Comparison of ENCODE assay signal across 9 mouse cellular contexts in the genomic region with DNA sequence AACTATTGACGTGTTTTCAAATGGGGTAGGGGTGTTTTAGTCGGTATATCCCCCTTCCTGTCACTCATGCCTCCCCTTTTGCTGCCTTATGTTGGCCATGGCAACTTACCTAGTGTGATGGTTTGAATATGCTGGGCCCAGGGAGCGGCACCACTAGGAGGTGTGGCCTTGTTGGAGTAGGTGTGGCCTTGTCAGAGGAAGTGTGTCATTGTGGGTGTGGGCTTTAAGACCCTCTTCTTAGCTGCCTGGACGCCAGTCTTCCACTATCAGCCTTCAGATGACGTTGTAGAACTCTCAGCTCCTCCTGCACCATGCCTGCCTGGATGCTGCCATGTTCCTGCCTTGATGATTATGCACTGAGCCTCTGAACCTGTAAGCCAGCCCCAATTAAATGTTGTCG. TPM values are rescaled to one million over a fixed set of nuclear protein-coding genes. Genes with fewer than 3 reads are reported as not detected.
DNase-seq lines count a peak whose midpoint lies in the region; ATAC-seq and TF ChIP-seq lines count a peak whose summit lies in the region.
"Had no signal": no experiment of that assay in that cellular context is flagged by ENCODE, and none has a peak within 500 bp of the region (broad histone marks: within the 10 kb centered on the region; RNA-seq: fewer than 3 reads in every experiment).

Gene Rcan1, minus strand, starts transcription at position 162 of the 400 bp plus-strand sequence.

- H3K79me2 ChIP-seq in heart, adult 2 months (replicated peaks; ENCODE audit: control insufficient read depth, insufficient read depth, low read length) = no peaks in the 10 kb centered on the region

- no peak within 1 kb of the TSS for H3K4me2 ChIP-seq in intestine, embryonic 15.5 days (replicated peaks)
- H3K4me2 ChIP-seq in midbrain, embryonic 16.5 days (ENCODE audit: low read length) = no peak within 1 kb of the TSS
- H3K4me2 ChIP-seq: liver, embryonic 13.5 days had no signal

- TF ChIP-seq EP300 in heart, adult 2 months (IDR thresholded peaks at IDR 0.05; ENCODE audit: insufficient read depth, low read depth, low read length) = no peak

- H3K27me3 ChIP-seq in heart, adult 2 months (ENCODE audit: control insufficient read depth, insufficient read depth, low read length) = no peaks in the 10 kb centered on the region
- no peaks in the 10 kb centered on the region for H3K27me3 ChIP-seq in intestine, embryonic 15.5 days (replicated peaks)
- H3K27me3 ChIP-seq in midbrain, embryonic 16.5 days (ENCODE audit: control insufficient read depth, insufficient read depth, low read depth, low read length) = no peaks in the 10 kb centered on the region
- H3K27me3 ChIP-seq: liver, embryonic 13.5 days had no signal

- H3K9ac ChIP-seq in heart, adult 2 months (ENCODE audit: low read depth, low read length) = no peak within 1 kb of the TSS
- no peak within 1 kb of the TSS for H3K9ac ChIP-seq in intestine, embryonic 15.5 days
- no peak within 1 kb of the TSS for H3K9ac ChIP-seq in midbrain, embryonic 16.5 days (ENCODE audit: low read depth, low read length)
- H3K9ac ChIP-seq: liver, embryonic 13.5 days had no signal

- peaks cover 2% of the 10 kb centered on the region; the same call in 1 of the 2 replicates for H3K4me1 ChIP-seq in heart, adult 2 months (ENCODE audit: control insufficient read depth, insufficient read depth, low read length)
- H3K4me1 ChIP-seq in intestine, embryonic 15.5 days (replicated peaks) = no peaks in the 10 kb centered on the region
- H3K4me1 ChIP-seq in midbrain, embryonic 16.5 days (ENCODE audit: control insufficient read depth, insufficient read depth, low read length) = no peaks in the 10 kb centered on the region

- no peaks in the 10 kb centered on the region for H3K36me3 ChIP-seq in heart, adult 2 months (ENCODE audit: control insufficient read depth, insufficient read depth, low read length)
- no peaks in the 10 kb centered on the region for H3K36me3 ChIP-seq in intestine, embryonic 15.5 days
- H3K36me3 ChIP-seq in midbrain, embryonic 16.5 days (ENCODE audit: control insufficient read depth, insufficient read depth, low read length) = no peaks in the 10 kb centered on the region
- H3K36me3 ChIP-seq: liver, embryonic 13.5 days had no signal

- intact Hi-C loops in heart, adult 2 months (cut with DNase I) = no loop called here

- H3K9me3 ChIP-seq in intestine, embryonic 15.5 days = no peaks in the 10 kb centered on the region
- no peaks in the 10 kb centered on the region for H3K9me3 ChIP-seq in midbrain, embryonic 16.5 days (replicated peaks; ENCODE audit: control insufficient read depth, low read length, poor library complexity, severe bottlenecking)

- no peak within 1 kb of the TSS for H3K4me3 ChIP-seq in heart, adult 2 months
- no peak within 1 kb of the TSS for H3K4me3 ChIP-seq in intestine, embryonic 15.5 days (replicated peaks)
- no peak within 1 kb of the TSS for H3K4me3 ChIP-seq in midbrain, embryonic 16.5 days (ENCODE audit: low read depth, low read length)
- H3K4me3 ChIP-seq: liver, embryonic 13.5 days had no signal

- ATAC-seq in intestine, embryonic 15.5 days = no peak
- no peak for ATAC-seq in midbrain, embryonic 16.5 days

- no peak for TF ChIP-seq POLR2A in heart, adult 2 months (IDR thresholded peaks at IDR 0.05; ENCODE audit: insufficient read depth, low read depth, low read length)

- no peak within 1 kb of the TSS for H3K27ac ChIP-seq in heart, adult 2 months
- no peak within 1 kb of the TSS for H3K27ac ChIP-seq in intestine, embryonic 15.5 days
- no peak within 1 kb of the TSS for H3K27ac ChIP-seq in midbrain, embryonic 16.5 days (ENCODE audit: low read length)
- H3K27ac ChIP-seq: liver, embryonic 13.5 days had no signal

- DNase-seq in heart, adult 2 months = no peak
- DNase-seq in heart, adult 11 months = no peak
- DNase-seq in adrenal gland, adult 2 months = no peak
- DNase-seq in gastrocnemius, postnatal 10 days = no peak
- DNase-seq in right cerebral cortex, postnatal 25 days = no peak
- DNase-seq in testis, postnatal 10 days (ENCODE audit: low spot score) = no peak
- DNase-seq: liver, embryonic 13.5 days had no signal

- TF ChIP-seq CTCF in heart, adult 2 months (IDR thresholded peaks at IDR 0.05) = no peak

- WGBS in heart, adult 2 months = 71% methylated on average over 6 of the region's 6 CpGs
- WGBS in intestine, embryonic 15.5 days = 72% methylated on average over 6 of the region's 6 CpGs
- WGBS in midbrain, embryonic 16.5 days = 79% methylated on average over 6 of the region's 6 CpGs

RNA-seq across cellular contexts. Expression of gene Rcan1, which starts in this region (rescaled TPM):
- 100 to 1,000 TPM in 1 of 2 experiments, 10 to 100 TPM in 1; 63.0 to 112 TPM for total RNA-seq in heart, adult 2 months (2021)
- polyA plus RNA-seq in heart, adult 2 months (2012; rRNA removed) = 40.7 and 61.8 TPM in 2 replicates
- total RNA-seq in adrenal gland, adult 2 months (2021) = 10 to 100 TPM; 15.8 to 23.2 TPM
- 4.7 and 5.4 TPM in 2 replicates for polyA plus RNA-seq in adrenal gland, adult 2 months (2012; rRNA removed)
- 10 to 100 TPM; 45.3 to 51.6 TPM for total RNA-seq in gastrocnemius, postnatal 10 days (2021)
- polyA plus RNA-seq in intestine, embryonic 15.5 days (2015; fragmentation: Nextera tagmentation; extraction: Ambion mirVana) = 23.5 and 24.0 TPM in 2 replicates
- polyA plus RNA-seq in midbrain, embryonic 16.5 days (2015; fragmentation: Nextera tagmentation; extraction: Ambion mirVana) = 76.3 and 80.8 TPM in 2 replicates
